Mouse (Mus musculus) right cerebral cortex, postnatal 4 days (tissue): ENCODE results near the gene Urm1.
"Not testable (repeated sequence)": the region's sequence is repeated elsewhere in the genome, so short reads cannot be mapped to it uniquely, and the experiment has no call there.

ENCODE experiments used
- DNase-seq: peaks from one replicate; pipeline ENCODE4 v3.0.0-alpha.2; 2022

The Urm1 gene

DNA sequence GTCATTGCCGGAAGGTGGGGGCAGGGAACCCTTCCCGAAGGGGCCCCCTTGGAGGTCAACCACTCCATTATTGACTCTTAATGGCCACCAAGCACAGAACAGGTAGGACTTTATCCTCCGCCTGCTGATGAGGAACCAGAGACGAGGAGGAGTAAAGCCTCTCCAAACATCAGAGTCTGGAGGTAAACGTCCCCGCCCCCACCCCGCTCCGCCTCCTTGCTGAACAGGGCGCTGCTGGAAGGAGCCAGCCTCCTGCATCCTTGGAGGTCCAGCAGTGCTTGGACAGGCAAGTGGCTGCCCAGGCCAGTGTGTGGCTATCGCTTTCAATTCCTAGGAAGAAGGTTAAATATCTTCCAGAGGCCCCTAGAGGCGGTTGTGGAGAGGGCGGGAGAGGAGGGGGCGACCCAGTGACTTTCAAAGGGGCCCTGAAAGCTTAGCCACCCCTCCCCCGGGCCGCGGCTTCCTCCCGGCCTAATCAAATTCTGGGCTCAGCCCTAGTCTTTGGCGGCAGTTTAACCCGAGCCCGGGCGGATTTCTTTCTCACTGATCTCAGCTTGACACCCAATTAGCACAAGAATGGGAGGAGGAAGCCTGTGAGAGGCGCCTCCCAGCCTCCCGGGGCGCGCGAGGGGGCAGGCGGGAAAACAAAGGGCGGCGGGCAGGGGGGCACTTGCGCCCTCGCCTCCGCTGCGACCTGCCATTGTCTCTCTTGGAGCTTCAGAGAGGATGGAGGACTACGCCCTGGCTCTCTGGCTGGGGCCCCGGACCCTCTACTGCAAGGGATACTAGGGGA, at the start of gene Urm1:
Gene Urm1 (plus strand): TSS at position 51 of the 793 bp plus-strand sequence.
- peak; percentile 74 for DNase-seq

DNA sequence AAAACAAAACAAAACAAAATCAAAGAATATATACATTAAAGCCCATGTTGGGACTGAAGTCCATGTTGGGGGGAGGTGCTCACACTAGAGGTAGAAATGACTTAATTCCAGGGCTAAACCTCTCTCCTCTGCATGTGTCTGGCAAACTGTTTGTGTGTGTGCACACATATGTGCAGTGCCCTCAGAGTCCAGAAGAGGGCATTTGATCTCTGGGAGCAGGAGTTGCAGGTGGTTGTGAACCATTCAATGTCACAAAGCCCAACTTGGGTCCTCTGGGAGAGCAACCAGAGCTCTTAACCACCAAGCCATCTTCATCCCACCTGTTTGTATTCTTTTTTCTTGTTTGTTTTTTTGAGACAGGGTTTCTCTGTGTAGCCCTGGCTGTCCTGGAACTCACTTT, 49.7 kb upstream of the Urm1 start:
- no peak for DNase-seq

DNA sequence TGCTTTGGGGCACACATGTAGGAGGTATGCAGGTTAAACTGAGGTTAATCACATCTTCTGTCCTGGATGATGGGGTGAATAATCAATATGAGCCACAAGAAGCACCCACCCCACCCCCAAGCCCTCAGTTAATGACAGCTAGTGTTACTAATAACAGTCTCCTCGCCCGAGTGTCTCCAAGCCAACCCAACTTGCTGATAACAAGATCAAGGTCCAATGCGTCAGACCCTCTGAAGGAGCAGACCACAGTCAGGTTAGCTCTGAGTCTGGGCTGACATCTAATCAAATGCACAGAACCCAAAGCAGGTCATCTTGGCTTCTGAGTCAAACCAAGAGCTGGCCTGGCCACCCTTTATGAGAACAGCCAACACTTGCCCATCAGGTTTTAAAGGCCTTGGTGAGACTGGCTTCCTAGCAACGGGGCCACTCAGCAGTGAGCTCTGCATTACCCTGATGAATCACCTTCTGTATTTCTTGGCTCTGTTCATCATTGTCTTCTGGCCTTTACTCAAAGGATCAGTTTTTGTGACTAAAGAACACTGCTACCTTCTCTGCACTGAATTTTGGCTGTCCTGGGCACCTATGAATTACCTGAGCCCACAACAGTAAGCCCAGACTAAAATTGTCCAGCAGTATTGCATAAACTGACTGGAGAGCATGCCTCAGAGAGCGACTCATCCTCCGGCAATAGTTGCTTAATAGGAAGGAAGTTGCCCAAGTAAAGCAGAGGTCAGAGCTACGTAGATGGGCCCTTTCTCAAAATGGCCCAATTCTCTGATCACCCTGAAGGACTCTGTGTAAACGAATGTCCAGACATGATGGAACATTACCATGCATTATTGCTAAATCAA, 48.0 kb upstream of the Urm1 start:
- DNase-seq = no peak

DNA sequence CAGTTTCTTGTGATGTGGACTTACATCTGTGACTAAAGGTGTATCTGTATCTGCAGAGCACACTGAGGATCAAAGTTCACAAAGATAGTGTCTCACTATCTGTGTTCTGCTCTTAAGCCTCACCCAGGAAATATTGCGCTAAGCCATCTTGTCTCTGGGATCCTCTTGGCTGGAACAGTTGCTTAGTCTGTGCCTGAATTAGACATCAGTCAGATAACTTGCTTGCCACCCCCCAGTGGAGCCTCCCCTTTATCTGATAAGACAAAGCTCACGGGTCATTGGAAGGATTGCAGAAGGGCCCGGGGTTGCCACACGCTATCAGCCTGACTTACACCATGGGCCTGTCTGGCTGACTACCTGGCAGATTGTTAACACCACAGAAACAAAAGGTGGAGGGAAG, 46.6 kb upstream of the Urm1 start:
- no peak for DNase-seq

DNA sequence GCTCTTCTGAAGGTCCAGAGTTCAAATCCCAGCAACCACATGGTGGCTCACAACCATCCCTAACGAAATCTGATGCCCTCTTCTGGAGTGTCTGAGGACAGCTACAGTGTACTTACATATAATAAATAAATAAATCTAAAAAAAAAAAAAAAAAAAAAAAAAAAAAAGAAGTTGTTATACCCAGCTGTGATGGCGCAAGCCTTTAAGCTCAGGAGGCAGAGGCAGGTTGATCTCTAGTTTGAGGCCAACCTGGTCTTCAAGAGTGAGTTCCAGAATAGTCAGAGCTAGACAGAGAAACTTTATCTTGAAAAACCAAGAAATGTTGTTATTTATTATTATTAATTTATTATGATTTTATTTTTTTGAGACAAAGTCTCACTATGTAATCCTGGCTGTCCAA, 38.6 kb upstream of the Urm1 start:
- DNase-seq = not testable (repeated sequence)

DNA sequence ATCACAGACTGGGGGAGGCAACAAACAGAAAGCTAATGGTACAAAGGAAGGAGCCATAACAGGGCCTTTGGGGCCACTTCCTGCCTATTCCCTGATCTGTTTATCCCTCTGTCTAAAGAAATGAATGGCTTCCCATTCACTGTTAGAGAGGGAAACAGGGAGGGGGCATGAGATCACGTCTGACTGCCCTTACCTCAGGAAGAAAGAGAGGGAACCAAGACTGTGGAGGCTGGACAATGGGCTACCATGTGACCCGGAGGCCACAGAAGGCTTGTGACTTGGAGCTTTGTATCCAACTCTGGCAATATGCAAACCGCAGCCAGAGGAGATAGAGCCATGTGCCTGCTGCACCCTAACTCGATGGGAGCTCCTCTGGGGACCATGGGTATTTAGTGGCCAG, 35.6 kb upstream of the Urm1 start:
- no peak for DNase-seq

DNA sequence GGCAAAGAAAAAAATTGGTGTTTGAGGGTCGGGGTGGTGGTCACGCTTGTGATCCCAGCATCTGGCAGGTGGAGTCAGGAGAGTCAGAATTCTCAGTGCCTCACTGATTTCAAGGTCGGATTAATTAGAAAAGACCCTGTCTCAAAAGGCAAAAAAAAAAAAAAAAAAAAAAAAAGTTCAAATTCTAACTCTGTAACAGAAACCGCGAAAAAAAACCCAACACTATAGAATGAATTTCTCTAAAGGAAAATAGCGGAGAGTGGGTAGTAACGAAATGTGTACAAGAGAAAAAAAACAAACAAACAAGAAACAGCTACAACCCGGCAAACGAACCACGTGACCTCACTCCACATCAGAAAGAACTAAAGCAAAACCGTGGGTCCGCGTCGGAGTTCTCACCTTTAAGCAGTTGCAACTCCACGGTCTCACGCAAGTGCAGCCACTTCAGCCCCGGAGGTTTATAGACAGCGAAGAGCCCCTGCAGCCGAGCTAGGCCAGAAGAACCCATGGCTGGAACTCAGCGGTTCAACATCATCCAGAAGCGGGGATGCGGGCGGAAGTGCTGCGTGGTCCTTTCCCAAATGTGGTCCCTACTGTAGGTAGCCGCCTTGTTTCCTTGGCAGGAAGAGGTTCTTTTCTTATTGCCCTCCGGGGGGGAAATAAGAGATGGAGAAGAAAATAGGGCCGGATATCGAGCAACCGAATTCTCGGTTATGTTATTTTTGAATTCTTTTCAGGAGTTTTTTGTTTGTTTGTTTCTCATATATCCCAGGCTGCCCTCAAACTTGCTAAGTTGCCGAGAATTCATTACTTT, 32.6 kb upstream of the Urm1 start, which contains the start of gene Coq4:
Gene Coq4 (plus strand): TSS at position 390 of the 814 bp plus-strand sequence.
- DNase-seq = peak; percentile 80

DNA sequence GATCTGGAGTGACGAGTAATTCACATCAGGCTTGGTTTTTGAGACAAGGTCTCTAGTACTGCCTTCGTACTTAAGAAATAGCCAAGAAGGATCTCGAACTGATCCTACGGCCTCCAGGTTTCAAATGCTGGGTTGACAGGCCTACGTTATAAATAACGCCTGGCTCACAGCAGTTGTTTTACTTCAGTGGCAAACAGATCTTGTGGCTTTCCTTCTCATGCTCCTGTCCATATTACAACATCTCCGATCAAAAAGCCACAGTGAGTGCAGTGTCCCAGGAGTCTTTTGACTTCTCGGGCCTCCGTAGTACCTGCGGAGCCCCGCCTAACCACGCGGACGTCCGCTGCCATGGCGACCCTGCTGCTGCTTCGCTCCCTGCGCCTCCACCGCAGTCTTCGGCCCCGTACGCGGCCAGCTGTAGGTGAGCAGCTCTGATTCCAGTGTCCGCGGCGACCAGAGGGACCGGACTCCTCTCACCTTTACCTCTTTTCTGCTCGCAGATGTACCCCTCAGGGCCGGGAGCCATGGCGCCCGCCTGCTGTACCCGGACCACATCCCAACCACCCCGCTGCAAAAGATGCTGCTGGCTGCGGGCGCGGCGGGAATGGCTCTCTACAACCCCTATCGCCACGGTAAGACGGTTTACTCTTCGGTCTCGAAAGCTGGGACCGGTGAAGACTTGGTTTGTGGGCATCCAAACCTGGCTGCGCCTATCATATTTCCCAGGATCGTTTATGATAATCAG, 31.8 kb upstream of the Urm1 start, which contains the start of gene Trub2:
Gene Trub2 (minus strand): TSS at position 566 of the 745 bp plus-strand sequence.
- peak; percentile 74 for DNase-seq

DNA sequence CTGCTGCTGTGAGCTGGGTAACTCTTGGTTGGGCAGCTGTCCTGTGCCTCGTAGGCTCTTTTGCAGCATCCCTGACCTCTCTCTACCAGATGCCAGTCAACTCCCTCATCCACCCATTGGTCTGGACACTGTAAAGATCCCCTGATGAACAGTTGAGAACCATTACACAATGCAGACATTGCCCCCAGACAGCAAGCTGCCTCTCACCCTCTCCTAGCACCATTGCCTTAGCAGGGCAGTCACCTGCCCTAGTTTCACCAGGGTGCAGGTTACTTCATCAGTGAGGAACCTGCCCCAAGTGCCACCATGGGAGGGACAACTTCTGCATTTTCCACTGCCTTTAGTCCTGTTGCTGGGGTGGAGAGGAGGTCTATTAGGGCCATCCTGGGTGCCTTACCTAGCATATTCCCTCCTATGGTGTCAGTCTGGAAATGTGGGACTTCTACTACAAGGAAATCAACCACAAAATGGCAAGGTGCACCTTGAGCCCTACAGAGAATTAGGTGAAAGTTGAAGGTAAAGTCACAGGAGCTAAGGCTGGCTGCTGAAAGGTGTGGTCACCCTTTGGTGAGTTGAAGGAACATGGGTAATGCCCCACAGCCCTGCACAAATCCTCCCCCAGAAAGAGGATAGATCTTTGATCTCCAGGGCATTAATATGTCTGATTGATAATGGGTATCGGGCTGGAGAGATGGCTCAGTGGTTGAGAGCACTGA, 26.9 kb upstream of the Urm1 start:
- no peak for DNase-seq

DNA sequence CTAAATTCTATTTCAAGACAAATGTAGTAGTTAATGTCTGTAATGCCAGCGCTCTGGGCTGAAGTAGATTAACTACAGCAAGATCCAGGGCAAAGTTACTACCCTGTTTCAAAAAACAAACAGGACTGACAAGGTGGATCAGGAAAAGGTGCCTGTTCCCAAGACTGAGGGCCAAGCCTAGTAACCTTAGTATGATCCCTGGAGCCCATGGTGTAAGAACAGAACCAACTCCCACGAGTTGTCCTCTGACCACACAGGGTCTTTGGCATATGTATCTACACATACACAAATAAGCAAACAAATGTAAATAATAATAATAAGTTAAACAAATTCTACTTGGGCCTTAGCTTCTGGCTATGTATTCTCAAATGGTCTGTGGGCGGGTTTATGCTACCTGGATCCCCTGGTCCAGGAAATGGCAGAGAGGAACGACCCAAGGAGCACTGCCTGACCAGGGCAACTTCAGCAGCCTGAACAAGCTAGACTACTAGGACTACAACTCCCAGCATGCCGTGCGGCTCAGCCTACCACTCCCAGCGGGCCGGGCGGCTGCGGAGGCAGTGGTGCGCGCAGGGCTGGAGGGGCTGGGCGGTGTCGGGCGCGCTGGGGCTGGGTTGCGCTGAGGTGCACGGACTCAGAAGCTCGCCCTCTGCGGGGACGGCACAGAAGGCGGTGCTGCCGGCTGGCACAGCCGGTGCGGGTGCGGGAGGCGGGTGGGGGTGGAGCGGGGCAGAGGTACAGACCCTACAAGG, 17.6 kb upstream of the Urm1 start, which contains the start of gene Slc27a4:
Gene Slc27a4 (plus strand): TSS at position 560 of the 752 bp plus-strand sequence.
- peak; percentile 97 for DNase-seq

DNA sequence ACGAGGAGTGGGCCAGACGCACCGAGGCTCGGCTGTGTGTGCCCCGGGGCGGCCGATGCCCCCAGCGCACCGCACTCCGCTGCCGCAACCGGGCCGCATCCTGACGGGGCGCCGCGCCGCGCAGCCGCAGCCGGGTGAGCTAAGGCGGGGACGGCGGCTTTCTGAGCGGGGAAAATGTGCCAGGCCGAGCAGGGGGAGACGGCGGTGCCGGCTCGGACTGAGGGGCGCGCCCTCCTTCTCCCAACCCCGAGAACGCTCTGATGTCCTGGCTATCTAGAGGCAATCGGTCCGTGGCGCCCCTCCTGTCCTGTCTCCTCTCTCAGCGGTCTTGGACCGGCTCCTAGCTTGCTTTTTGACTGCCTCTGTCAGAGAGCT, 17.1 kb upstream of the Urm1 start:
- DNase-seq = no peak

DNA sequence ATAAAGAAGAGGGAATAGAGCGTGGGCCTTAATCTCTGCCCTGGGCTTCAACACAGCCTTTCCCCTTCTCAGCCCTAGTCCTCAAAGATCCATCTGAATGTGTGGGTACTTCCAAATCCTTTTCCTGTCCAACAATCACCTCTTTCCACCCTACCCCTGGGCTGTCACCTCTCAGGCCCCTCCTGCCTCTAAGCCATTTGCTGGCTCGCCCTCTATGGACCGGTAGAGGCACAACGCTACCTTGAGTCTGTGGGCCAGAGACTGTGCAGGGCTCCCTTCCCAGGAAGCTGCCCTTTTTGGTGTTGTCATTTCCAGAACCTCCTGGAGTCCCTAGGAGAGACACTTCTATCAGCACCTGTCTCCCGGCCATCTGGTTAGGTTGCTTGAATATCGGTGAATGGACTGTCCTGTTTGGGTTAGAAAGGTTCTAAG, 16.5 kb upstream of the Urm1 start:
- DNase-seq = no peak

DNA sequence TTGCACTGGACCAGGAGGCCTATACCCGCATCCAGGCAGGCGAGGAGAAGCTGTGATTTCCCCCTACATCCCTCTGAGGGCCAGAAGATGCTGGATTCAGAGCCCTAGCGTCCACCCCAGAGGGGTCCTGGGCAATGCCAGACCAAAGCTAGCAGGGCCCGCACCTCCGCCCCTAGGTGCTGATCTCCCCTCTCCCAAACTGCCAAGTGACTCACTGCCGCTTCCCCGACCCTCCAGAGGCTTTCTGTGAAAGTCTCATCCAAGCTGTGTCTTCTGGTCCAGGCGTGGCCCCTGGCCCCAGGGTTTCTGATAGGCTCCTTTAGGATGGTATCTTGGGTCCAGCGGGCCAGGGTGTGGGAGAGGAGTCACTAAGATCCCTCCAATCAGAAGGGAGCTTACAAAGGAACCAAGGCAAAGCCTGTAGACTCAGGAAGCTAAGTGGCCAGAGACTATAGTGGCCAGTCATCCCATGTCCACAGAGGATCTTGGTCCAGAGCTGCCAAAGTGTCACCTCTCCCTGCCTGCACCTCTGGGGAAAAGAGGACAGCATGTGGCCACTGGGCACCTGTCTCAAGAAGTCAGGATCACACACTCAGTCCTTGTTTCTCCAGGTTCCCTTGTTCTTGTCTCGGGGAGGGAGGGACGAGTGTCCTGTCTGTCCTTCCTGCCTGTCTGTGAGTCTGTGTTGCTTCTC, 4.0 kb upstream of the Urm1 start:
- no peak for DNase-seq

DNA sequence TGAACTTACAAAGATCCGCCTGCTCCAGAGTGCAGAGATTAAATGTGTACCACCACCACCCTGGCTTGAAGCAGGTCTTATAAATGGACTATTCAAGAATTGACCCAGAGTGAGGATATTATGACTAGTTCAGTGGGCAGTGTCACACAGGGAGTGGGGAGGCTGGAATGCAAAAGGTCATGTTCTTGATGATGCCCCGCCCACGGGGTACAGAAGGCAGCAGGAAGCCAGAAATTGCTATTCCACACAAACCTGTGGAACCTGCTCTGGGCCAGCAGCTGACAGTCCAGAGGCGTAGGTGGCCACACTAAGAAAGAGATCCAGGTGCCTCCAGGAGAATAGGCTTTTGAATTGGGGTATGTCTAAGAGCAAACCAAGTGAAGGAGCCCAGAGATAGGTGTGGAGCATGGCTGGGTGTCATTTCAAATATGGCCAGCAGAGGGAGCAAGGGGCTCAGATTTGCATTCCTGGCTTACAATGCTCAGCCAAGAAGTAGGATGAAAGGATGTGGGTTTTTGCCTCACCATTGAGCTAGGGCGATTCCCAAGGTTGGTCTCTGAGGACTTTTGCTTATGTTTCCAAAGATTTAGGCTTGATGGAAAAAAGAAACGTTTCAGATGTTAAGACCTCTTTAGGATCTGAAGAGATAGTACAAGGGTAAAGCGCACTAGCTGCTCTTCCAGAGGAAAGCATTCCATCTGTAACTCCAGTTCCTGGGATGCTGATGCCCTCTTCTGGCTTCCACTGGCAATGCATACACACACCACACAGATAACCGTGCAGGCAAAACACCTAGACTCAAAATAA, 2.2 kb upstream of the Urm1 start:
- peak; percentile 91 for DNase-seq

DNA sequence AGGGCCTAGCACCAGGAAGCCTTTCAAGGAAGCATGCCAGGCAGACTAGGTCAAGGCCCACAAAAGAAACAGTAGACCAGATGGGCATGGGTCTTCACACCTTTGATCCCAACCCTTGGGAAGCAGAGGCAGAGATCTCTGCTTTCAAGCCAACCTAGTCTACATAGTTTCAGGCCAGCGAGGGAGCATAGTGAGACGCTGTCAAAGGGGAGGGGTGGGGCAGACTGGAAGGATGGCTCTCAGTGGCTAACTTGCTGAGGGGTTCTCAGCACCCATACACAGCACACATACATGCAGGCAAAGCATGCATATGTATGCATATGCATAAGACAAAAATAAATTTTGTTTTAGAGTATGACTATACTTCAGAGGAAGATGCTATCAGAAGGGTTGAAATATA, 512 bp upstream of the Urm1 start:
- no peak for DNase-seq

DNA sequence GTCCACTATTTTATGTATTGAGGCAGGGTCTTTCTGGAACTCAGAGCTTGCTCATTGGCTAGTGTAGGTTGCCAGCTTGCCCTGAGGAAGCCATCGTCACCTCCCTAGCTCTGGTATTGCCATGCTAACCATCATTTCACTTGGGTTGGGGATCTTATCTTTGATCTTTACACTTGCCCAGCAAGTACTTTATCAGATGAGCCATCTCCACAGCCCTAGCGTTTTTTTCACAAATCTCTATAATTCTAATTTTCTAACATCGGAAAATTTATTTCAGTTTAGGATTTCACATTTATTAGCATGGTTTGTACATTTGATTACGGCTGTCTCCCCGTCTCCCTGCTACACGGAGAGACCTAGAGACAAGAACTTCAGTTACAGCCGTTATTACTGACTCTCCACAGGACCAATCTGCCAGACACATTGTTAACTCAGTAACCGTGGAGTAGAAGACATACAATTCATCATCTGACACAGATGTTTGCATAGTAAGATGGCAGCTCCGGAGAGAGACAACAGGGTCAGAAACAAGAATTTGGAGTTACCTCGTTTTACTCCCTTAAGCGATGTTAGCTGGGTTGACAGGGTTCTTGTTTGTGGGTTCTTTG, 6.5 kb downstream of the Urm1 start:
- DNase-seq = no peak

DNA sequence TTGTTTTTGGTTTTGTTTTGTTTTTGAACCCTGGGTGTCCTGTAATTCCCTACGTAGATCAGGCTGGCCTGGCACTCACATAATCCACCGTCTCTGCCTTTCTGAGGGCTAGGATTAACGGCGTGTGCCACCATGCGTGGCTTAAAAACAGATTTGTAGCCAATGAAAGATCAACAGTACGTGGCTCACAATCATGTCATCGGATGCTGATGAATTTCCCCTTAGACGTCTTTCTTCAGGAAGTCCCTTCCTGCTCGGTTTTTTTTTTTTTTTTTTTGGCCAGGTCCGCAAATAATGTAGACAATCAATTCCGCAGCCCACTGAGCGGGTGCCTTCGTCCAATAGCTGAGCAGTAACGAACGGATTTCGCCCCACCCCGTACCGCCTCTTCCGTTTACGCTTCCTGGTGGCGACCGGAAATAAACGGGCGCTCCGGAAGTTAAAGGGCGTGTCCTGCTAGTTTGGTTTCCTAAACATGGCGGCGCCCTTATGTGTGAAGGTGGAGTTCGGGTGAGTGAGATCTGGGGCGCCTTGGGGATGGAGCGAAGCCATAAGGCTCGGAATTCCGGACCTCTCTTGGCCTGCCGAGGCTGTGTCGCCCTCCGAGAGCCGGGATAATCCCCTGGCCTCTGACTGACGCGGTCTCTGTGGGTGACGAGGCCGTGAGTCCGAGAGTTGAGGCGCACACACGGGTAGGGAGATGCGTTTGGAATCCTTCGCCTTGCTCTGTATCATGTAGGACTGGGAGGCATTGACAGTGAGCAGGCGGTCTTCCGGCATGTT, 7.2 kb downstream of the Urm1 start:
- peak; percentile 86 for DNase-seq

DNA sequence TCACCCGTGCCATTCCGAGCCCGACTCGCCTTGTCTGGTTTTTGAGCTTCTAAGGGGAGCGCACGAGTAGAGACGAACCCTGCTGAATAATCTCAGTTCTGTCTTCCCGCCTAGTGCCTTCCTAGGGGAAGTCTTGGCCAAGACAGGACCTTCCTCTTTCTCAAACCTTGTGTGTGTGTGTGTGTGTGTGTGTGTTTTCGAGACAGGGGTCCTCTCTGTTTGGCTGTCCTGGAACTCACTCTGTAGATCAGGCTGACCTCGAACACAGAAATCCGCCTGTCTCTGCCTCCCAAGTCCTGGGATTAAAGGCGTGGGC, 7.8 kb downstream of the Urm1 start:
- DNase-seq = no peak
